Mouse (Mus musculus) forebrain, embryonic 11.5 days (tissue): ENCODE data around the gene Hfe2. TPM values are rescaled to one million over a fixed set of nuclear protein-coding genes. Genes with fewer than 3 reads are reported as not detected.

Experiments used
- ATAC-seq: fragments of 200-750 bp; cut with Nextera tagmentation; replicated peaks from 2 replicates; pipeline ENCODE4 v1.8.0; 2017; ENCODE audit warnings: moderate TSS enrichment; ENCODE audit not compliant: low FRiP score
- DNase-seq: peaks from one replicate; pipeline ENCODE4 v3.0.0-alpha.2; 2017; ENCODE audit warnings: low spot score
- H3K27ac ChIP-seq: fragments of 300-500 bp; sonication (generic); 2 replicates; pipeline ENCODE4 v1.5.1; 2014; ENCODE audit warnings: low read depth, low read length
- H3K27me3 ChIP-seq: fragments of 300-500 bp; sonication (generic); 2 replicates; pipeline ENCODE4 v1.6.1; 2014; ENCODE audit warnings: mild to moderate bottlenecking, low read length, mixed read lengths; ENCODE audit not compliant: control insufficient read depth, insufficient read depth
- H3K36me3 ChIP-seq: fragments of 300-500 bp; sonication (generic); 2 replicates; pipeline ENCODE4 v1.6.1; 2014; ENCODE audit warnings: mild to moderate bottlenecking, low read length, moderate library complexity, mixed read lengths; ENCODE audit not compliant: control insufficient read depth, insufficient read depth
- H3K4me1 ChIP-seq: fragments of 300-500 bp; sonication (generic); replicated peaks from 2 replicates; pipeline ENCODE4 v1.6.1; 2014; ENCODE audit warnings: low read length, mixed read lengths; ENCODE audit not compliant: control insufficient read depth, insufficient read depth
- H3K4me2 ChIP-seq: fragments of 300-500 bp; sonication (generic); 2 replicates; pipeline ENCODE4 v1.6.1; 2014; ENCODE audit warnings: low read depth, mild to moderate bottlenecking, low read length, moderate library complexity, mixed read lengths; ENCODE audit not compliant: severe bottlenecking
- H3K4me3 ChIP-seq: fragments of 300-500 bp; sonication (generic); 2 replicates; pipeline ENCODE4 v1.5.1; 2014; ENCODE audit warnings: low read depth, low read length
- H3K9ac ChIP-seq: fragments of 300-500 bp; sonication (generic); 2 replicates; pipeline ENCODE4 v1.6.1; 2014; ENCODE audit warnings: low read length
- H3K9me3 ChIP-seq: fragments of 300-500 bp; sonication (generic); 2 replicates; pipeline ENCODE4 v1.6.1; 2016; ENCODE audit warnings: low read length, mixed read lengths; ENCODE audit not compliant: control insufficient read depth
- WGBS: fragments of 180-500 bp; shearing (Covaris S2); extraction: QIAGEN DNeasy Blood & Tissue Kit; methylation state at CpG from one replicate; pipeline ENCODE4 v1.1.7; 2014; 5-methylcytosine and 5-hydroxymethylcytosine counted together
- polyA plus RNA-seq: library from polyadenylated mRNA; unstranded; fragments of >200 nt; fragmentation: Nextera tagmentation; extraction: Ambion mirVana; gene quantifications from 2 replicates; pipeline ENCODE4 v1.2.1, GENCODE M21; 2014

Gene Hfe2
- polyA plus RNA-seq, 1 experiment from 2014 or later, result 0.77 TPM

DNA sequence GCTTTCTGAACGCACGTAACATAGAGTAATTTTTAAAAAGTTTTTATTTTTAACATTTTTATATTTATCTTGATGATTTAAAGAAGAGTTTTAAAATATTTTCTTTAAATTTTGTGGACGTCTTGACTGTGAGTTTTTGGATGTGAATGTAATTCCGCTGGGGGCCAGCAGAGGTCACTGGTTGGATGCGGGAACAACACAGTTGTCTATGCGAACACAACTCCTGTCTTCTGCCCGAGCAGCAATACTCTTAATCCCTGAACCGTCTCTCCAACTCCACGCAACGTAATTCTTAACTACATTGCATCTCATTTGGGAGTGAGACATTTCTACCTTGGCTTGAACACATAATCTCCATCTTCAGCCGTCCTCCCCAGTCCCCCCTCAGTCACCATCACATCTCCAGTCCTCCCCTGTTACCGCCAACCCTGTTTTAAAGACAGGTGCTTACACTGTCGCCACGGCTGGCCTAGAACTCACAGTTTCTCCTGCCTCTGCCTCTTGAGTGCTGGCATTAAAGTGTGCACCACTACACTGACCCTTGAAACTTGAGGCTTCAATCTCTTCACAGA is 22.5 kb downstream of the Hfe2 start:
- Histone ChIP-seq H3K4me3 (no peak overlapping the region), H3K27ac (no peak overlapping the region), H3K4me1 (no peaks in the 10 kb centered on the region), H3K27me3 (no peaks in the 10 kb centered on the region), H3K4me2 (peak overlapping the region; percentile 31), H3K36me3 (no peaks in the 10 kb centered on the region), H3K9me3 (no peaks in the 10 kb centered on the region), H3K9ac (no peak overlapping the region)
- ATAC-seq (no peak; the same call in 1 of the 2 replicates), DNase-seq (peak; percentile 84)
- 6% methylated on average over 14 of the region's 14 CpGs for WGBS

DNA sequence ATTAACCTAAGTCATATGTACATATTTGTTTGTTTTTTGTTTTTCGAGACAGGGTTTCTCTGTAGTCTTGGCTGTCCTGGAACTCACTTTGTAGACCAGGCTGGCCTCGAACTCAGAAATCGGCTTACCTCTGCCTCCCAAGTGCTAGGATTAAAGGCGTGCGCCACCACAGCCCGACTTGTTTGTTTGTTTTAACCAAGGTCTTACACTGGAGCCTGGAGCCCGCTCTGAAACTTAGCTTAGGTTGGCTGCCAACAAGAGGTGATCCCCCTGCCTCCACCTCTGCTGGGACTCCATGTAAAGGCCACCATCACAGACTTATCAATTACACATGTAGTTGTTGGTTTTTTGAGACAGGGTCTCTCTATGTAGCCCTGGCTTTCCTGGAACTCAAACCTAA is 23.9 kb downstream of the Hfe2 start:
- 84% methylated on average over 7 of the region's 7 CpGs for WGBS
- H3K27me3 ChIP-seq, result no peaks in the 10 kb centered on the region

DNA sequence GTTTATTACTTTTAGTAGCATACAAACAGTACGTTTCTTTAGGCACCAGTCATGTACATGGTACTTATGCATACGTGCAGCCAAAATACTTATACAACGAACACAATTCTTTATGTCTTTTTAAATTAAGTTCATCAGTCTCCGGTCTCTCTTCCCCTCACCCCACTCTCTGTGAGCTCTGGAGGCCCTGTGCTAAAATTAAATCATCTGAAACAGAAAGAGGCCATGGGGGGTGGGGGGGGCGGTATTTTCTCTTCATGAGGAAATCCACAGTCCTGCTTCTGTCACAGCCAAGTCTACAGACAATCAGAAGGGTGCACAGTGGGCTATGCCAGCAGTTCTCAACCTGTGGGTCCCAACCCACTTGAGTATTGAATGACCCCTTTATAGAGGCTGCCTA is 24.4 kb downstream of the Hfe2 start:
- Histone ChIP-seq H3K4me3 (no peak overlapping the region), H3K9ac (no peak overlapping the region), H3K4me1 (no peaks in the 10 kb centered on the region), H3K36me3 (no peaks in the 10 kb centered on the region), H3K4me2 (no peak overlapping the region), H3K27me3 (no peaks in the 10 kb centered on the region), H3K27ac (no peak overlapping the region), H3K9me3 (no peaks in the 10 kb centered on the region)
- no peak for ATAC-seq
- 84% methylated on average over 5 of the region's 5 CpGs for WGBS
- no peak for DNase-seq

More for the DNA sequence above, 23.9 kb downstream of the Hfe2 start:
- ATAC-seq (no peak), DNase-seq (no peak)
- H3K9ac ChIP-seq, result no peak overlapping the region
- no peaks in the 10 kb centered on the region for H3K9me3 ChIP-seq
- H3K36me3 ChIP-seq, result no peaks in the 10 kb centered on the region
- no peaks in the 10 kb centered on the region for H3K4me1 ChIP-seq
- H3K4me2 ChIP-seq, result no peak overlapping the region
- H3K27ac ChIP-seq, result no peak overlapping the region
- no peak overlapping the region for H3K4me3 ChIP-seq

GRCm38 (mm10) chr3:96551203-96551602 is 26.2 kb downstream of the Hfe2 start:
- 19% methylated on average over 8 of the region's 8 CpGs for WGBS
- H3K9me3 ChIP-seq, result no peaks in the 10 kb centered on the region
- no peaks in the 10 kb centered on the region for H3K27me3 ChIP-seq
- H3K36me3 ChIP-seq, result no peaks in the 10 kb centered on the region
- ATAC-seq (no peak), DNase-seq (no peak)
- H3K27ac ChIP-seq, result no peak overlapping the region
- no peak overlapping the region for H3K4me2 ChIP-seq
- H3K9ac ChIP-seq, result no peak overlapping the region
- no peak overlapping the region for H3K4me3 ChIP-seq
- peaks cover 3% of the 10 kb centered on the region for H3K4me1 ChIP-seq

GRCm38 (mm10) chr3:96551890-96552289 is 26.9 kb downstream of the Hfe2 start:
- no peak for ATAC-seq
- H3K27ac ChIP-seq, result no peak overlapping the region

GRCm38 (mm10) chr3:96553601-96554000 is 28.6 kb downstream of the Hfe2 start:
- Histone ChIP-seq H3K27ac (no peak overlapping the region), H3K4me2 (no peak overlapping the region), H3K36me3 (no peaks in the 10 kb centered on the region), H3K4me1 (peaks cover 5% of the 10 kb centered on the region), H3K27me3 (no peaks in the 10 kb centered on the region), H3K9me3 (no peaks in the 10 kb centered on the region), H3K4me3 (no peak overlapping the region), H3K9ac (no peak overlapping the region)
- DNase-seq, result no peak
- ATAC-seq, result no peak
- 83% methylated on average over 6 of the region's 6 CpGs for WGBS

More at GRCm38 (mm10) chr3:96551890-96552289, 26.9 kb downstream of the Hfe2 start:
- Histone ChIP-seq H3K4me3 (no peak overlapping the region), H3K27me3 (no peaks in the 10 kb centered on the region), H3K9ac (no peak overlapping the region), H3K9me3 (no peaks in the 10 kb centered on the region), H3K36me3 (no peaks in the 10 kb centered on the region), H3K4me1 (peaks cover 3% of the 10 kb centered on the region), H3K4me2 (no peak overlapping the region)
- 78% methylated on average over 7 of the region's 7 CpGs for WGBS
- DNase-seq, result no peak

DNA sequence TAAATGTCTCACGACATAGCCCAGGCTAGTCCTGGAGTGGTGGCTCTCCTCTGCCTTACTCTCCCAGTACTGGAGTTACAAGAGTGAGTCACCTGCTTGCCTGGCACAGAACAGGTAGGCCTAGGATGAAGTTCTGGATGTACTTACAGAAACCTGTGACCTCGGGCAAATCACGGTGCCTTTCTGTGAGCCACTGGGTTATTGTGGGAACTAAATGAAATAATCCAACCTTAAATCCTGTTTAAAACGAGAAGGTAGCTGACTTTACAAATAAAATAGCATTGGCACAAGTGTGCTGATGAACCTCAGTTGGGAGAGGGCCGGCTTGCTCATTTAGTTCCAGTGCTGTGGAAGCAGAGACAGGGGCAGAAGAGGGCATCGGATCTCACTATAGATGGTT is 29.3 kb downstream of the Hfe2 start:
- 86% methylated on average over 6 of the region's 6 CpGs for WGBS

DNA sequence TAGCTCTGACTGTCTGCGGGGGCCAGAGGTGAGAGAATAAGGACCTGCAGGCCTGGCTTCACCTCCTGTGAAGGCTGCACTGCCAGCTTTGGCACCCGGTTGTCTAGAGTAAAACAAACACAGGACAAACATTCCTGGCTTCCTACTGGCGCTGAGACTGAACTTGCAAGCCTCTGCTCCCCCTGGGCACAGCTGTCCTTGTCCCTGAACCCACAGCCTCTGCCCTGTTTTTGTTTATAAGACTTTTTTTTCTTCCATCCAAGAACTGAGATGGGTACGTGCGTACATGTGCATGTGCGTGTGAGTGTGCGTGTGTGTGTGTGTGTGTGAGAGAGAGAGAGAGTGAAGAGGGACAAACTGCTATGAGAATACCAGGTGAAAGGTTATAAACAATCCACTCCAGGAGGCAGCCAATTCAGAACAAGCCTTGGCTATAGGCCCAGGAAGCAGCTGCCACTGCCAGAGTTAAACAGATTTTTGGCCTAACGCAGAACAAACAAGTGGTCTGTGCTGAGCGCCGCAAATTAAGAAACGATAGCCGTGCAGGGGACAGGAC is 30.1 kb downstream of the Hfe2 start:
- no peak for DNase-seq
- peak overlapping the region; percentile 15; the same call in 1 of the 2 replicates for H3K27ac ChIP-seq
- 0 out of 2 replicates have a peak, but pooled peaks cover 2% of the 10 kb centered on the region for H3K36me3 ChIP-seq
- no peaks in the 10 kb centered on the region for H3K9me3 ChIP-seq
- peaks cover 10% of the 10 kb centered on the region for H3K4me1 ChIP-seq
- WGBS, result 56% methylated on average over 12 of the region's 12 CpGs
- H3K27me3 ChIP-seq, result no peaks in the 10 kb centered on the region
- H3K4me2 ChIP-seq, result no peak overlapping the region
- H3K4me3 ChIP-seq, result no peak overlapping the region
- ATAC-seq, result no peak
- no peak overlapping the region for H3K9ac ChIP-seq

More for the DNA sequence above, 29.3 kb downstream of the Hfe2 start:
- Histone ChIP-seq H3K4me1 (peaks cover 8% of the 10 kb centered on the region), H3K27ac (no peak overlapping the region), H3K9ac (no peak overlapping the region), H3K36me3 (no peaks in the 10 kb centered on the region), H3K4me2 (no peak overlapping the region), H3K9me3 (no peaks in the 10 kb centered on the region), H3K27me3 (no peaks in the 10 kb centered on the region), H3K4me3 (no peak overlapping the region)
- DNase-seq (no peak), ATAC-seq (no peak)
